Mouse (Mus musculus) spleen, postnatal 36 days (tissue): ENCODE data around the gene Kcnmb2.

ENCODE experiments used
- DNase-seq, 2 experiments: peaks; one replicate each; pipeline ENCODE4 v3.0.0; 2022; ENCODE audit warnings: low spot score in 2 of 2, mixed read lengths in 1 of 2

The Kcnmb2 gene

DNA sequence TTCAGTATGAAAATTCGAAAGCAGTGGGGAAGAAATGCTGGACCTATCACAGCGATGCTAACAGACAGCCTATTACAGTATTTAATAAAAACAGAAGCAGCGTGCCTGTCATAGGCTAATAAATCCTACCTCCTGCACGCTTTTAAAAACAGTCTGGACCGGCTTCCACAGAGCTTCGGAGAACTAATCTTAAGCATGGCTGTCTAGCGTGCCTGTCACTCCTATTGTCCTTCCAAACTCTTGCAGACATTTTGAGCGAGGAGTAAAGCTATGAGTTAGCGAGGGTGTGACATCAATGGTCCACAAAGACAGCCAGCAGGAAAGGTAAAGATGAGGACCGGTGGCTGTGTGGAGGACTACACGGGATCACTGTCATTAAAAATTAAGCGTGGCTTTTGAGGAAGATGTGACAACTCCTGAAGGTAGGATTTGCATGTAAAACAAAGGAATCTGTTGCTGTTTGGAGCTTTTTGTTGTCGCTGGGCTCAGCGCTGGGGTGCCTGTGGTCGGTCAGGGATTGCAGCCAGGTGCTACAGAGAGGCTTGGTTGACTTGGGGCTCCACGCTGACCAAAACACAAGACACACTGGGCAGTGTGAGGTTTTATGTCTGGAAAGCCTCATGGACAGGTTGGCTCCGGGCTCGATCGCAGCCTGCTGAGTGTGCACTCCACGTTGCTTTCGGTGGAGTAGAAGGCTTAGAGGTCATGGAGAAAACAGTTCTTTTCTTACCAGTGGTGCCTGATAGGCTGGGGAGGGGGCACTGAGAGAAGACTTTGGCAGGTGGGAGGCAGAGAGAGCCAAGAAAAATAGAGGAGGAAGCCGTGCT is at the start of gene Kcnmb2:
Gene Kcnmb2 (plus strand): TSS at position 4 of the 827 bp plus-strand sequence.
- no peak for DNase-seq

DNA sequence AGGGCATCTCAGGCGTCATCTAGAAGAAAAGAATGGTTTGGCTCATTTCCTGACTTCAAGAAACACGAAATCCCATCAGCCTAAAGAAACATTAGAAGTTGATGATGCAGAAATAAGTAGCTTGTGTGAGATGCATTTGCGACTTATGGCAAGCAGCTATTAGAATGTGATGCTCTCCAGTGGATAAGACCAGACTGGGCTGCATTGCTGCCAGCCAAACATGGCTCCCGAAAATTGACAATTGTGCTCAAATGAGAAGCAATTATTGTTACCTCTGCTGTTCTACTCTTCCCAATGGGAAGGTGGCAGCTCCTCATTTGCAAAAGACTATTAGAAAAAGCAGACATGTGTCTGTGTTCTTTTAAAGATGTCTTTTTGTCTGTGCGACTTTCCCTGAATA is 38.8 kb upstream of the Kcnmb2 start:
- DNase-seq, result no peak

DNA sequence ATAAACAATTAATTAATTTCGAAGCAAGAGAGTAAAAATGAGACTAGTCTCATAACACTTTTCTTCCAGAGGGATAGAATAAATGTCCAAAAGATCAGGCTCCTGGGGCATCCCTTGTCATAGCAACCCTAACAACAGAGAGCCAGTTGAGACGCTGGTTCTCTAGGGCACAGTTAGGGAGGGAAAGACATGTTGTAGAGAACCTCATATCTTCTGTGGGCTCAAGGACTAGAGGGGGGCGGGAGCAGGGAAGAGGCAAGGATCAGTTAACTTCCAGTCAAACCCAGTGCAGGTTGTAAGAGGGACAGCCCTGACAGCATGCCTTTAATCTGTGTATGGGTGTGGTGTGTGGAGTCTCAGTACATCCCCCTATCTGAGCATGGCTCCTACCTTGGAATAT is 38.2 kb upstream of the Kcnmb2 start:
- no peak for DNase-seq

DNA sequence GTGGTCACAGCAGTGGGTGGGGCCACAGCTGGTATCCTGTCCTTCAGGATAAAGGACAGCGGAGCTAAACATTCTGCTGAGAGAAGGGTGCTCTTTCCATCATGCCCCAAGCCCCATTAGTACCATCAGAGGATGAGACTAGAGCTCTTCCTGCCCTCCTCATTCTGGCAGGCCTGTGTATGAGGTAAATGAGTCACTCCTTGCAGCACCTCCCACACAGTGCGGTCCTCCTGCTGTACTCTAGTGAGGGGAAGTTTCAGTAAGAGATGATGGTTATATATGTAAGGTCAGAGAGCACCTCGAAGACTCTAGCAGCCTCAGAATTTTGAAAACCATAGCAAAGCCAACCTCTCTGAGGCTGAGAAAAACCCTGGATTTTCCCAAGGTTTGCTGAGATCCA is 30.8 kb upstream of the Kcnmb2 start:
- no peak for DNase-seq

DNA sequence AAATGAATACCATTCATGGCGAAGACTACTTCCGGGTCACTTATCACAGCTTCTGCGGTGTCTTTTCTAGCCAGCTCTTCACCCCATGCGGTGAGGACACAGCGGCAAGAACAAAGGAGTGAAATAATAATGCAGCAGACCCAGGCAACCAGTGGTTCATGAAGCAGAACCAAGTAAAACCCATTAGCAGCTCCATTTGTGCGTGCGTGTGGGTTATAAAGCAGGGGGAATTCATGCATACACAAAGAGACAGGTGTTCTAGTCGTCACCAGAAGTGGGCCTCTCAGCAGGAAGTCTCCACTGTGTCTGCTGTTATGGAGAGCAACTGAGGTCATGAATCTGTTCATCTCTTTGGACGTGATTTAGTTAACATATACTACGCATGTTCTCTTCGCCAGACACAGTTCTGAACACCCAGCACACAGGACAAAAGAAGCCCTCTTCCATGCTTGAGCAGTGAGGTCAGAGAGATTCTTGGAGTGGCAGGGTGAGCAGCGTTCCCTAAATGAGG is 19.6 kb upstream of the Kcnmb2 start:
- DNase-seq, result no peak

DNA sequence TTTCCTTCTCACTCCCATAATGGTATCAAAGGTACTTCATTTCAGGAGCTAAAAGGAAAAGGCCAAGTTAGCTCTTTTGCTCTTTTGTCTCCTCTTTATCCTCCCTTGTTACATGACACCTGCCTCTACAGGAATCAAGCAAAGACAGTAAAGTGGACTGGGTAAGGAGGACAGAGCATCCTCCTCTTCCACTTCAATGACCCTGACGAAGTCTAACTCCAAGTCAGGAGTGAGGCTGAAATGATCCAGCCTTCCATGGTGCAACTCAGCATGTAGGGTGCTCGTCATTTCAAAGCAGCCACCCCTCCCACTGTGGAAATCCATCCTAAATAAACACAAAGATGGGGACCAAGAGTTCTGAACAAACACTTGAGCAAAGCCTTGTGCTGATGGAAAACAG is 9.7 kb upstream of the Kcnmb2 start:
- DNase-seq, result no peak

DNA sequence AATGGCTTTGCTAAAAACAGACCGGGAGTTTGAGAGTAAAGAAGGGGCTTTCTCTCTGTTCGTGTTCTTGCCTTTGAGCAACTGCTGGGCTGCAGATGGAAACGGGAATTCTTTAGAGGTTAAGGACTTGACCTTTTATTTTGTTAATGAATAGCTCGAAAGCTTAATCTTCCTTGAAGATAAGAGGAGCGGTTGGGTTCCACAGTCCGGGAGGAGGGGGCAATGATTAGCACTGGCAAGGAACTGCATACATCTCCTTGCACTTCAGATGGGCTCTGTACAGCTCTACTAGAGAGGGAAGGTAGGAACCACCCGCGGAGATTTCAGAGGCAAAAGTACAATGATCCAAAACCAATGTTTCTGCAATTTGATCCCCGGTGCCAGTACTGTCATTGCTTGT is 1.2 kb downstream of the Kcnmb2 start:
- no peak for DNase-seq

DNA sequence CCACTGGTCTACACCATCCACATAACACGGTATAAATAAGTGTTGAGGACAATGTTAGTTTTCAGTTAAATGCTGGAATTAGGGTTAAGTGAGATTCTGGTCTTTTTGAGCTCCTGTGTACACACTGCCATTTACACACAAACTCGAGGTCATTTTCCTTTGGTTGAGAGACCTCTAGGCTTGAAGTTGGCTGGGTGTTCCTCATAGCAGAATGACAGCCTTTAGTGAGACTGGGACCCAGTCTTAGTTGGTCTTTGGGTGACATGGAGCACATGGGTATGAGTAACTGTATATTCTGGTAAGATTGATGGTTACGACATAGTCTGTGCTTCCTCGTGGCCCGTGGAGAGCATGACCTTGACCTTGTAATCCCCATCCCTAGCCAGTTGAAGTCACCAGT is 1.8 kb downstream of the Kcnmb2 start:
- no peak for DNase-seq

DNA sequence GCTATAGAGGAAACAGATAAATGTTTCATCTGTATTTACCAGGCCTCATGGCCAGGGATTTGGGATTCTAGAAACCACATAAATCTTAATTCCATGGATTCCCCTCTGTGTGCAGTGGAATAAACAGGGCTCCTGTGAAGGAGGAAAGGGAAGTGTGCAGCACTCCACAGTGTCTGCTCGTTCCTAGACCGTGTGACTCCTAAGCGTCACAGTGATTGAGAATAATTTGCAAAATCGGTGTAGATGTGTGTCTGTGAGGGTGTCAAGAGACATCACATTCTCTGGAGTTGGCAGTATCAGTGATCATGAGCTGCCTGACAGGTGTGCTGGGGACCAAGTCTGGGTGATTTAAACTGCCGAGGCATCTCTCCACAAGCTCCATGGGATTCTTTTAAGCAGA is 8.9 kb downstream of the Kcnmb2 start:
- DNase-seq, result no peak

DNA sequence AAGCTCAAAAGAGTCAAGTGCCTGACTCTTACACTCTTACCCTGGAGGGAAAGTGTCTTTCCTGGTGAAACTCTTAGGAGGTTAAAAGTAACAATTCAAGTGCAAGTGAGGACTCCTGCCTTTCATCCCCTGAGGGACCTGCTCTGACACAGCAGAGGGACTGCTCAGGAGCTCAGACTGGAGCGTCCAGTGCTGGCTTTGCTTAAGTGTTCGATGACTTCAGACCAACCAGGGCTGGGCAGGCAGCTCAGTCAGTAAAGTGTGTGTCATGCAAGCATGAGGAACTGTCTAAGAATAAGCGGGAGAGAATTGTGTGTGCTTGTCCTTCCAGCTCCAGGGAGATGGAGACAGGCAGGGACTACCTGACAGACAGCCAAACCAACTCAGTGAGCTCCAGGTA is 9.4 kb downstream of the Kcnmb2 start:
- DNase-seq, result no peak

DNA sequence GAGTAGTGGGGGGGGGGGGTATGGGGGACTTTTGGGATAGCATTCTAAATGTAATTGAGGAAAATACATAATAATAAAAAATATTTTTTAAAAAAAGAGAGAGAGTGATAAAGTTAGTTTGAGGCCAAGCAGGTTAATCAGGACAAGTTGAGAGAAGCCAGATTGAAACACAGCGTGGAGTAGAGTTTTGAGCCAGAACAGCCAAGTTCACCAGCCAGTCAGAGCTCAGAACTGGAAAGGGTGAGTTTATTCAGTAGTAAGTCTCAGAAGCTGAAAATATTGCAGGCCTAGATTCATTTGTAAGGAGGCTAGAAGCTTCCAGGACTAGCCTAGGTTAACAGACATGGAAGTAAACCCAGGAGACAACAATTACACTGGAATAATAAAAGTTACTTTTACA is 26.2 kb downstream of the Kcnmb2 start:
- DNase-seq, result no peak

DNA sequence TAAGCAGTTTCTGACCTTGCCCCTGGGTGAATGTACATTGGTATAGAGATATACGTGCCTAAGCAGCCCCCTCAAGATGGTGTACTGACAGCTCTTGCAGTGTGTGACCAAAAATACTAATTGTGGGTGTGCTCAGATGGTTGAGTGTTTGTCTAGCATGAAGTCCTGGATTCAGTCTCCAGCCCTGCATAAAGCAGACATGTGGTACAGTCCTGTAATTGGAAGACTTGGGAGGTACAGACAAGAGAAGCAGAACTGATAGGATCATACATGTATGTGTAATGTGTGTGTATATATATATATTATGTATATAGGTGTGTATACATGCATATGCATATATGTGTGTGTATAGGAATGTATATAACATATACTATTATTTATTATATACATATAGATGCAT is 32.4 kb downstream of the Kcnmb2 start:
- DNase-seq, result no peak

DNA sequence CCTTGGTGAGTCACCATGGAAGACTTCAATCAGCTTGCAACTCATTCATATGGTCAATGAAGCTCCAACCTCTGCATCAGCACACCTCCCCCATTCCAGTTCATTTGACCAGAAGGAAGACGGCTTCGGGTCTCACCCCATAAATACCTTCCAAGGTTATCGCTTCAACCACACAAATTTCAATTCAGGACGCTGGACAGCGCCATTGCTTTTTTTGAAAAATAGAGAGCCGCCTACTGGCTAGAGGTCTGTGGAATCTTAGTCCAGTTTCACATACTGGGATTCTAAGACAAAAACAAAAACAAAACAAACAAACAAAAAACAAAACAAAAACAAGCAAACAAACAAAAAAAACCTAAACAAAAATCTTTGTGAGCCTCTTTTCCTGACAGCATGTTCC is 39.2 kb downstream of the Kcnmb2 start:
- no peak for DNase-seq

DNA sequence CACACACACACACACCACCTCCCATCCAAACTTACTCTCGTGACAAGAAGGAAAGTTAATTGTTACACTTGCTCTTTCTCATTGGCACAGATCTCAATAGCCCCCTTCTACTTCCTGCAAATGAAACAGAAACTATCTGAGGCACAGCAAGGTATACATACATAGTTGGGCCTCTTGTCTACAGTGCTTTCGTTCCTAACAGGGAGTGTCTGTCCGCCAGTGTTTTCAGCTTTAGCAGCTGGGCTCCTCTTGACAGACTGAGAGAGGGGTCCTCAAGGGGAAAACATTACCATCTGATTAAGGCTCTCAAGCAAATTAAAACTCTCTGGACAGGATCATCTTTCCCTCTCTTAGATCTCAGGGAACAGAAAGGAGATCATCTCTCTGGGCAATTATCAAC is 51.9 kb downstream of the Kcnmb2 start:
- DNase-seq, result no peak

DNA sequence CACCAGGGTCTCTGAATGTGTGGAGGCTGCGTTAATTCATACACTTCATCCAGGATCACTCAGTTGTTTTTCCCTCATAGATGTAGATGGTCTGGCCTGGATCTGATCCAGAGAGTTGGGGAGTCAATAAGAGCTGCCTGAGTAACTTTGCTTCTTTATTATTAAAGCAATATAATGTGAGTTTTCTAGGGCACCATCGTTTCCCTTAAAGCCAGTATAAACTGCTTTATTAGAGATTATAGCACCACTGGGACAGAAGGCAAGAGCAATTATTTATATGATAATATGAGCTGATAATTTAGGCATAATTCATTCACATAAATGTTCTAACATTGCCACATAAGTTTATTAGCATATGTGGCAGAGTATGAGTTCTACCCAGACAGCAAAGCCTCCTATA is 52.7 kb downstream of the Kcnmb2 start:
- no peak for DNase-seq

DNA sequence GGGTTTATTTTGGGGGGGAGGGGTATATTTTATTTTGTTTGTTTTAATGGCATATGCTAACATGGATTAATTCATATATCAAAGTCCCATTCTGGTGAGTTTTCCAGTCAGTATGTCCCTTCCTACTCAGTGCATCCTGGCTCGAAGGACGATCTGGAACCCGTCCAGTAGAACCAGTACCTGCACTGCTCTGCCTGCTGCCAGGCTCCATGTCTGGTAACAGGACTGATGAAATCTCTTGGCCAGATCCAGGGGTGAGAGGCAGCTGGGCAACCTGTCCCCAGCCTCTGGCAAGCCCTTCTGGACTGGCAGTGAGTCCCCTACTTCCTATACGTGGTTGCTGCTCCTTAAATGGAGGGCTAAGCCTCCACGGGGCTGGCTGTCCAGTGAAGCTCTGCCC is 57.5 kb downstream of the Kcnmb2 start:
- no peak for DNase-seq

DNA sequence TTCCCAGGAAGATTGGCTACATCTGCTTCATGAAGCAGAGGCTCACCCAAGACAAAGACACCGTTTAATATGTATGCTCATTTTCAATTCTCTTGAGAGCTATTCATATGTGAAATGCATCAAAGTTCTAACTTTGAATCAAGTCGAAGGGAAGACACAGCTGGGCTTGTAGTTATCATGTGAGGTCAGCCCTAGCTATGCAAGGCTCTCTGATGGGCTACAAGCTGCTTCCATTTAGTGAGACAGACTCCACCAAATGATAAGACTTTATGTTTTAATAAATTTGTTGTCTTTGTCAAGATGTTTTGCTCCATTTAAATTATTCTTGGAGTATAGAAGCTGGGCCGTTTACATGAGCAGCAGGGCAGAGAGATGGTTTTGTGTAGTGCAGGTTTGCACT is 58.9 kb downstream of the Kcnmb2 start:
- no peak for DNase-seq

DNA sequence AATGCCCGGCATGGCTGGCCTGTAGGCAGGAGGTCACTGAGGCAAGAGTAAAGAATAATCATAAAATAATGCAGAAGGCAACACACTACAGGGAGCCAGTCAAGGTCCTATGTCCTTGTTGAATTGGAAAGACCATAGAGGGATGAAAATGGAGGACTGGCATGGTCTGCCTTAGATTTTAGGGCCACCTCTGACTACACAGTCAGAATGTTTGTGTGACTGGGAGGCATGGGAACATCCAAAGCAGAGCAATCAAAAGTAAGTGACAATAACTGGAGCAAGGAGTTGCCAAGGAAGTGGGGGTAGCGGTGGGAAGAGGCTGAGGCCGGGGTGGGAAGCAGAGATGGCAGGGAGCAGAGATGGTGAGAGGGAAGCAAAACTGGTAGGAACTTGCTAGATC is 60.8 kb downstream of the Kcnmb2 start:
- no peak for DNase-seq

DNA sequence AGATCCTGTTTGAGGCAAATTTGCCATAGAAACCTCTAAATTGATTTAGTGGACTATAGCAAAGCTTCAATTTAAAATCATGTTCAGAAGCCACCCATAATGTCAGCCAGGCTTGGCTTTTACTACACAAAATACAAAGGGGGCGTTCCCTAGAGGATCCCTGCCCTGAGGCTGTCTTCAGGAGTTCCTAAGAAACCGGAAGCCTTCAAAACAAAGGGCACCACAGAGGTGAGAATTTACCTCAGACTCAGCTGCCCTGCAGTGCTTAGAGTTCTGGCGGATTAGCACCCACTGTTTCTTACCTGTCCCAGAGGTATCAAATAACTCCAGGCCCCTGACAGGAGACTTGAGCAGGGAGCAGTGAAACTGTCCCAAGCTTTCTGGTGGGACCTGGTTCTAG is 77.4 kb downstream of the Kcnmb2 start:
- DNase-seq, result no peak

DNA sequence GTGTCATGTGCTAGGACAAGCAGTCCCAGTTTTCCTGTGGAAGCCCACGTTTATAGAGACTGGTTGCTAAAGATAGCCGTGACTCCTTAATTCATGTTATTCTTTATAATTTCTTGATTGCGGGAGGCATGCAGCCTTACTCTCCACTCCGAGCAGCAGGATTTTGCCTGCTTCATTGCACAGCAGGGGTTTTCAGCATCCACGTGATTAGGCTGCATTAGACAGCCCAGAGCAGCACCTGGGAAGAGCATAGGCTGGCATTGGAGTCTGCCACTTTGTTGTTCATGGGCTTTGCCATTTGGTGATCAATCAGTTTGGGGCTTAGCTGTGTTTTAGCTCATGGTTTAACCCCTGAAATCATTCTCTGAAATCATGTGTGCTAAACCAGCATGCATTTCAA is 80.1 kb downstream of the Kcnmb2 start:
- DNase-seq, result no peak

DNA sequence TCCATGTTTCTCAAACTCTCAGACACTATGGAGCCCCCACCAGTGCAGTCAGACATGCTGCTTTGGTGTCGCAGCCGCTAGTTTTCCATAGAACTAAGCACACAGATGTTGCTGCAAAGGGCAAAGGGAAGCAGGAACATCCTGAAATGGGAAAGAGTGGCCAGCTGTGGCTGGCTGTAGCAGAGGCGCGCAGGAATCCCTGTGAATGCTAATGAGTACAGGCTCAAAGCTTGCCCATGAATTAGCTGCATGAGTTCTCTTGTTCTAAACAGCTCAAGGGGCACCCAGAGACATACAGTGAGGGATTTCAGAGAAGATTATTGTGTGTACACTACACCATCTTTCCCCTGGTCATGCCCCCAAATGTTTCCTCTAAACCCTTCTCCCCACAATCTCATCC is 82.8 kb downstream of the Kcnmb2 start:
- DNase-seq, result no peak

DNA sequence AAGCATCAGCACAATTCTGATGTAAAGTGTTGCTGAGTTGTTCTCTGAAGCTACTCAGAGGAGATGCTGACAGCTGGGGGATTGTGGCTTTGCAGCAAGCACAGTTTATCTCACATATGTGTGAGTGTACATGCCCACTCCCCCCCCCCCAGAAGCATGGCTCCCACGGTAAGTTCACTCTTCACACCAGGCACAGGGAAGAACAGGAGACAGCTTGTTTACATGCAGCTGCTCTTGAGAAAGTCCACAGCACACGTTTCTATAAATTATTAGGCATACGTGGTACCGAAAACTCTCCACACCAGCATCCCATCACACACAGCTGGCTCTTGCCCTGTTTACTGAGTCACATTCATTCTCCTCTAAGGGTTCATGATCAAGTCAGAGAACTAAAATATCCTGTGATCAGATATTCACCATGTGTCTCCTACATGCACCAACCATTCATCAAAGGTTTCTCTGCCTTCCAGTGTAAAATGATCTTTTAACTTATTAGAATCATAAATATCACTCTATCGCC is 89.3 kb downstream of the Kcnmb2 start:
- no peak for DNase-seq

DNA sequence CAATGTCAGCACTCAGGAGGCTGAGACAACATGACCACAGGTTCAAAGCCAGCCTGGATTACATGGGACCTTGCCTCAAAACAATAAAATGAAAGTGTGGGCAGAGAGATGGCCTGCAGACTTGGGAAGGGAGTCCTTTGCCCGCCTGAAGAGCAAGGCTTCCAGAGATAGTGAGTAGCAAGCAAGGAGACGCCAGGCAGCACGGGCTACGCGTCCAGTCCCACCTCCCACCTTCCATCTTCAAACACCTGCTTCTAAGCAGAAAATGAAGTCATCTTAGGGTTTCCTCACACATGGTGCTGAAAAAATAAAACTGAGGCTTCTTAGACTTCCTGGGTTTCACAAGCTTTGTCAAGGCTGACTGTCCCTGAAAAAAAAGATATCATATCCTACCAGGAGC is 109.3 kb downstream of the Kcnmb2 start:
- no peak for DNase-seq
